In the genomic region with DNA sequence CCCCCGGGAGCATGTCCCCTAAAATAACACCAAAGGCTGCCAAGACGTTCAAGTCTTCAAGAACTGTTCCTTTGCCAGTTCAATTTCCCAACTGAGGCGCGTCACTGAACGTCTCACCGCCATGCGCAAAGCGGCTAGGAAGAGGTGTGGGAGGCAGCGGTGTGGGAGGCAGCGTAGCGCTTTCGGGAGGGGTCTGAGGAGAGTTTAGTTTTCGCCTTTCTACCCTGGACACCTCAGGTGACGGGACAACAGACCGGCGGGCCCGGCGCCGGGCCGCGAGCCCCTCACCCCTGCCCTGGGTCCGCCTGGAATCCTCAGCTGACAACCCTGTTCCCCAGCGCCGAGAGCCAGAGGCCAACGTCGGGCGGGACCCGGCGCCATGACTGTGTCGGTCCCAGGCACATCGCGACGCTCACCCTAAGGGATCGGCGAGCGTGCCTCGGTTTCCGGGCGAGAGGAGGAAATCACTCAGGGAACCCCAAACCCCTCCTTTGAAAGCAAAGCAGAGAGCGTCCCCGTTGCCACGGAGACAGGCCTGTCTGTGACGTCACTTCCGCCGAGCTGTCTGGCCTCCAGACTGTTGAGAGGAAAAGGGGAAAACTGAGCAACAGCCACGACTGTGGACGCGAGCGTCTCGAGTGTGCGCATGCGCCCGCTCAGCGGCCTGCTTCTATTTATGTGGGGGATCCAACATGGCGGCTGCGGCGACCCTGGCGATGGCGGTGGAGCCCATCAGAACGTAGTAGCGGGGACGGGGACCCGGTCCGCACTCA, we compare ENCODE assay signal across 8 mouse cellular contexts. TPM values are rescaled to one million over a fixed set of nuclear protein-coding genes. Genes with fewer than 3 reads are reported as not detected.
A peak's percentile ranks its signal among the peaks of the same experiment; 100 is the strongest.
DNase-seq lines count a peak whose midpoint lies in the region; ATAC-seq and TF ChIP-seq lines count a peak whose summit lies in the region.

A gene (plus strand): TSS at position 690 of the 773 bp plus-strand sequence.

- peaks cover 6% of the 10 kb centered on the region; the same call in 1 of the 2 replicates for H3K4me1 ChIP-seq in heart, embryonic 12.5 days (replicated peaks)
- no peaks in the 10 kb centered on the region; the same call in 1 of the 2 replicates for H3K4me1 ChIP-seq in kidney, postnatal 0 days (replicated peaks; ENCODE audit: insufficient read depth, low read length)
- H3K4me1 ChIP-seq in liver, embryonic 11.5 days (replicated peaks; ENCODE audit: control insufficient read depth, insufficient read depth, low read length), result peaks cover 10% of the 10 kb centered on the region
- peaks cover 6% of the 10 kb centered on the region; the same call in 1 of the 2 replicates for H3K4me1 ChIP-seq in stomach, embryonic 14.5 days (ENCODE audit: control insufficient read depth, insufficient read depth, low read length)

- H3K27me3 ChIP-seq in heart, embryonic 12.5 days (replicated peaks), result no peaks in the 10 kb centered on the region
- no peaks in the 10 kb centered on the region for H3K27me3 ChIP-seq in kidney, postnatal 0 days (ENCODE audit: insufficient read depth, low read length)
- H3K27me3 ChIP-seq in liver, embryonic 11.5 days (replicated peaks; ENCODE audit: control insufficient read depth, insufficient read depth, low read length), result no peaks in the 10 kb centered on the region
- H3K27me3 ChIP-seq in stomach, embryonic 14.5 days (ENCODE audit: control insufficient read depth, insufficient read depth, low read length), result no peaks in the 10 kb centered on the region

- peak within 1 kb of the TSS; percentile 73 for H3K4me3 ChIP-seq in heart, embryonic 12.5 days
- peak within 1 kb of the TSS; percentile 97 for H3K4me3 ChIP-seq in kidney, postnatal 0 days (replicated peaks; ENCODE audit: low read depth, low read length)
- H3K4me3 ChIP-seq in liver, embryonic 11.5 days (ENCODE audit: low read depth, low read length), result peak within 1 kb of the TSS; percentile 100
- H3K4me3 ChIP-seq in stomach, embryonic 14.5 days (ENCODE audit: low read depth, low read length), result peak within 1 kb of the TSS; percentile 78

- H3K27ac ChIP-seq in heart, embryonic 12.5 days (ENCODE audit: poor library complexity, severe bottlenecking), result peak within 1 kb of the TSS; percentile 96
- H3K27ac ChIP-seq in kidney, postnatal 0 days, result peak within 1 kb of the TSS; percentile 98
- H3K27ac ChIP-seq in liver, embryonic 11.5 days (ENCODE audit: low read depth, low read length), result peak within 1 kb of the TSS; percentile 92
- peak within 1 kb of the TSS; percentile 98 for H3K27ac ChIP-seq in stomach, embryonic 14.5 days (ENCODE audit: low read length)

- peak within 1 kb of the TSS; percentile 91 for H3K9ac ChIP-seq in heart, embryonic 12.5 days
- peak within 1 kb of the TSS; percentile 86 for H3K9ac ChIP-seq in kidney, postnatal 0 days (ENCODE audit: low read depth, low read length)
- peak within 1 kb of the TSS; percentile 80 for H3K9ac ChIP-seq in liver, embryonic 11.5 days (ENCODE audit: low read depth, low read length)
- H3K9ac ChIP-seq in stomach, embryonic 14.5 days (replicated peaks; ENCODE audit: low read depth, low read length), result peak within 1 kb of the TSS; percentile 72

- no peak for TF ChIP-seq CTCF in kidney, postnatal 0 days (IDR thresholded peaks at IDR 0.05; ENCODE audit: low read depth)

- peak within 1 kb of the TSS; percentile 81 for H3K4me2 ChIP-seq in heart, embryonic 12.5 days
- H3K4me2 ChIP-seq in kidney, postnatal 0 days (ENCODE audit: low read length), result peak within 1 kb of the TSS; percentile 67
- H3K4me2 ChIP-seq in liver, embryonic 11.5 days, result peak within 1 kb of the TSS; percentile 90
- H3K4me2 ChIP-seq in stomach, embryonic 14.5 days (replicated peaks; ENCODE audit: low read depth, low read length), result peak within 1 kb of the TSS; percentile 76

- ATAC-seq in erythroid progenitor cell, adult 5-6 weeks (replicated peaks; ENCODE audit: low FRiP score, poor library complexity, severe bottlenecking), result peak; percentile 95
- peak; percentile 97 for ATAC-seq in heart, embryonic 12.5 days (ENCODE audit: insufficient number of reproducible peaks, low FRiP score)
- ATAC-seq in kidney, postnatal 0 days (replicated peaks; ENCODE audit: low FRiP score, low read depth), result peak; percentile 98
- peak; percentile 96 for ATAC-seq in liver, embryonic 11.5 days (replicated peaks; ENCODE audit: low FRiP score)
- peak; percentile 98 for ATAC-seq in stomach, embryonic 14.5 days (ENCODE audit: insufficient number of reproducible peaks, insufficient read depth, low FRiP score, low read depth)

- WGBS in heart, embryonic 12.5 days, result under 1% methylated on average over 64 of the region's 64 CpGs
- WGBS in kidney, postnatal 0 days, result under 1% methylated on average over 64 of the region's 64 CpGs
- WGBS in liver, embryonic 11.5 days, result under 1% methylated on average over 64 of the region's 64 CpGs
- WGBS in stomach, embryonic 14.5 days, result under 1% methylated on average over 64 of the region's 64 CpGs

- DNase-seq in CD4-positive helper T cell, adult 2 months (ENCODE audit: low read depth, low spot score), result peak; percentile 99
- DNase-seq in brain, embryonic 18.5 days (ENCODE audit: low read depth, low spot score), result peak; percentile 99
- peak; percentile 99 for DNase-seq in kidney, postnatal 0 days (ENCODE audit: low spot score)
- DNase-seq in liver, embryonic 11.5 days (ENCODE audit: low spot score), result peak; percentile 95
- DNase-seq in naive thymus-derived CD4-positive, alpha-beta T cell, adult 2 months (ENCODE audit: low read depth), result peak; percentile 99

- H3K9me3 ChIP-seq in heart, embryonic 12.5 days (replicated peaks), result no peaks in the 10 kb centered on the region
- no peaks in the 10 kb centered on the region for H3K9me3 ChIP-seq in kidney, postnatal 0 days (replicated peaks; ENCODE audit: low read length)
- H3K9me3 ChIP-seq in liver, embryonic 11.5 days (ENCODE audit: control insufficient read depth, low read length), result no peaks in the 10 kb centered on the region
- H3K9me3 ChIP-seq in stomach, embryonic 14.5 days (ENCODE audit: control insufficient read depth, low read depth, low read length), result no peaks in the 10 kb centered on the region

- no peaks in the 10 kb centered on the region for H3K36me3 ChIP-seq in heart, embryonic 12.5 days
- H3K36me3 ChIP-seq in kidney, postnatal 0 days (ENCODE audit: insufficient read depth, low read length), result no peaks in the 10 kb centered on the region
- H3K36me3 ChIP-seq in liver, embryonic 11.5 days (ENCODE audit: control insufficient read depth, insufficient read depth, low read length), result no peaks in the 10 kb centered on the region
- no peaks in the 10 kb centered on the region for H3K36me3 ChIP-seq in stomach, embryonic 14.5 days (ENCODE audit: control insufficient read depth, insufficient read depth, low read length)

RNA-seq across cellular contexts. Expression of the gene that starts here (rescaled TPM):
- 46.5 and 66.3 TPM in 2 replicates for total RNA-seq in erythroid progenitor cell, adult 5-6 weeks (2015; ENCODE audit: low replicate concordance)
- 33.1 and 36.6 TPM in 2 replicates for total RNA-seq in erythroid progenitor cell, adult 5-6 weeks (2017; ENCODE audit: low replicate concordance)
- 11.7 and 14.7 TPM in 2 replicates for polyA plus RNA-seq in heart, embryonic 12.5 days (2016; fragmentation: Nextera tagmentation; extraction: Ambion mirVana)
- 8.1 and 8.3 TPM in 2 replicates for polyA plus RNA-seq in kidney, postnatal 0 days (2015; fragmentation: Nextera tagmentation; extraction: Ambion mirVana)
- polyA plus RNA-seq in liver, embryonic 11.5 days (2014; fragmentation: Nextera tagmentation; extraction: Ambion mirVana), result 12.3 and 14.5 TPM in 2 replicates
- 22.9 and 23.6 TPM in 2 replicates for polyA plus RNA-seq in stomach, embryonic 14.5 days (2014; fragmentation: Nextera tagmentation; extraction: Ambion mirVana)

Comparison
In these comparisons a context has a peak if more than half of its experiments do, and no peak if none do; other contexts are left out.
1. Peak in every context shown above with its lines: DNase-seq, ATAC-seq, H3K4me3 ChIP-seq and H3K27ac ChIP-seq.